Mouse (Mus musculus): ENCODE measurements around the gene Thtpa. TPM values are rescaled to one million over a fixed set of nuclear protein-coding genes. Genes with fewer than 3 reads are reported as not detected.

Gene Thtpa
- polyA plus RNA-seq, 1 experiment from 2014 or later: 11.8 TPM

GRCm38 (mm10) chr14:55063581-55064381 is 30.8 kb upstream of the Thtpa start:
- Histone ChIP-seq H3K9me3 (ENCODE audit: control insufficient read depth, low read length) (no peaks in the 10 kb centered on the region), H3K36me3 (ENCODE audit: control insufficient read depth, insufficient read depth, low read length) (no peaks in the 10 kb centered on the region), H3K27me3 (ENCODE audit: control insufficient read depth, insufficient read depth, low read length) (no peaks in the 10 kb centered on the region), H3K27ac (replicated peaks) (no peak overlapping the region), H3K4me1 (replicated peaks; ENCODE audit: control insufficient read depth, insufficient read depth) (0 out of 2 replicates have a peak, but pooled peaks cover 2% of the 10 kb centered on the region), H3K4me3 (ENCODE audit: low read depth, low read length) (no peak overlapping the region), H3K4me2 (replicated peaks; ENCODE audit: low read depth) (no peak overlapping the region), H3K9ac (ENCODE audit: low read length) (no peak overlapping the region)
- TF ChIP-seq CTCF (IDR thresholded peaks at IDR 0.05; ENCODE audit: low read depth) (no peak), EP300 (optimal IDR thresholded peaks at IDR 0.05) (no peak)
- whole genome bisulfite sequencing: 87% methylated on average over 21 of the region's 22 CpGs
- ATAC-seq (ENCODE audit: low FRiP score, low TSS enrichment) (no peak), DNase-seq (ENCODE audit: low spot score) (no peak)

- Histone ChIP-seq H3K9me3 (ENCODE audit: control insufficient read depth, low read length) (no peaks in the 10 kb centered on the region), H3K27me3 (ENCODE audit: control insufficient read depth, insufficient read depth, low read length) (no peaks in the 10 kb centered on the region), H3K36me3 (ENCODE audit: control insufficient read depth, insufficient read depth, low read length) (no peaks in the 10 kb centered on the region), H3K4me2 (replicated peaks; ENCODE audit: low read depth) (no peak overlapping the region), H3K9ac (ENCODE audit: low read length) (no peak overlapping the region), H3K4me3 (ENCODE audit: low read depth, low read length) (no peak overlapping the region), H3K4me1 (replicated peaks; ENCODE audit: control insufficient read depth, insufficient read depth) (no peaks in the 10 kb centered on the region), H3K27ac (replicated peaks) (no peak overlapping the region)
- no peak for DNase-seq (ENCODE audit: low spot score)
- no peak for ATAC-seq (ENCODE audit: low FRiP score, low TSS enrichment)
- no peak for TF ChIP-seq CTCF (IDR thresholded peaks at IDR 0.05; ENCODE audit: low read depth)
- TF ChIP-seq EP300 (optimal IDR thresholded peaks at IDR 0.05): no peak
- WGBS: 84% methylated on average over 35 of the region's 35 CpGs
These were observed 29.9 kb upstream of the Thtpa start for GRCm38 (mm10) chr14:55064481-55065370.

- no peak overlapping the region for H3K9ac ChIP-seq (ENCODE audit: low read length)
- no peak for TF ChIP-seq EP300 (optimal IDR thresholded peaks at IDR 0.05)
- TF ChIP-seq CTCF (IDR thresholded peaks at IDR 0.05; ENCODE audit: low read depth): no peak
- 88% methylated on average over 13 of the region's 13 CpGs for WGBS
- H3K36me3 ChIP-seq (ENCODE audit: control insufficient read depth, insufficient read depth, low read length): no peaks in the 10 kb centered on the region
- H3K4me1 ChIP-seq (replicated peaks; ENCODE audit: control insufficient read depth, insufficient read depth): no peaks in the 10 kb centered on the region
- no peaks in the 10 kb centered on the region for H3K27me3 ChIP-seq (ENCODE audit: control insufficient read depth, insufficient read depth, low read length)
- H3K4me3 ChIP-seq (ENCODE audit: low read depth, low read length): no peak overlapping the region
- ATAC-seq (ENCODE audit: low FRiP score, low TSS enrichment) (no peak), DNase-seq (ENCODE audit: low spot score) (no peak)
- H3K27ac ChIP-seq (replicated peaks): no peak overlapping the region
- H3K4me2 ChIP-seq (replicated peaks; ENCODE audit: low read depth): no peak overlapping the region
- no peaks in the 10 kb centered on the region for H3K9me3 ChIP-seq (ENCODE audit: control insufficient read depth, low read length)
These were observed 29.2 kb upstream of the Thtpa start for GRCm38 (mm10) chr14:55065391-55065790.

GRCm38 (mm10) chr14:55066042-55066441 is 28.5 kb upstream of the Thtpa start:
- 89% methylated on average over 8 of the region's 8 CpGs for WGBS
- DNase-seq (ENCODE audit: low spot score): no peak
- ATAC-seq (ENCODE audit: low FRiP score, low TSS enrichment): no peak
- no peaks in the 10 kb centered on the region for H3K4me1 ChIP-seq (replicated peaks; ENCODE audit: control insufficient read depth, insufficient read depth)
- no peak overlapping the region for H3K4me2 ChIP-seq (replicated peaks; ENCODE audit: low read depth)
- no peak overlapping the region for H3K9ac ChIP-seq (ENCODE audit: low read length)
- no peaks in the 10 kb centered on the region for H3K9me3 ChIP-seq (ENCODE audit: control insufficient read depth, low read length)
- no peaks in the 10 kb centered on the region for H3K27me3 ChIP-seq (ENCODE audit: control insufficient read depth, insufficient read depth, low read length)
- no peak overlapping the region for H3K4me3 ChIP-seq (ENCODE audit: low read depth, low read length)
- no peaks in the 10 kb centered on the region for H3K36me3 ChIP-seq (ENCODE audit: control insufficient read depth, insufficient read depth, low read length)
- H3K27ac ChIP-seq (replicated peaks): no peak overlapping the region
- no peak for TF ChIP-seq CTCF (IDR thresholded peaks at IDR 0.05; ENCODE audit: low read depth)
- TF ChIP-seq EP300 (optimal IDR thresholded peaks at IDR 0.05): no peak

GRCm38 (mm10) chr14:55071756-55072155 is 22.8 kb upstream of the Thtpa start:
- H3K9me3 ChIP-seq (ENCODE audit: control insufficient read depth, low read length): no peaks in the 10 kb centered on the region
- H3K27me3 ChIP-seq (ENCODE audit: control insufficient read depth, insufficient read depth, low read length): no peaks in the 10 kb centered on the region
- no peaks in the 10 kb centered on the region for H3K36me3 ChIP-seq (ENCODE audit: control insufficient read depth, insufficient read depth, low read length)
- peak; percentile 60 for DNase-seq (ENCODE audit: low spot score)
- TF ChIP-seq CTCF (IDR thresholded peaks at IDR 0.05; ENCODE audit: low read depth): no peak
- no peak for TF ChIP-seq EP300 (optimal IDR thresholded peaks at IDR 0.05)
- WGBS: 31% methylated on average over 19 of the region's 19 CpGs
- H3K4me2 ChIP-seq (replicated peaks; ENCODE audit: low read depth): peak overlapping the region; percentile 35
- H3K27ac ChIP-seq (replicated peaks): no peak overlapping the region
- no peaks in the 10 kb centered on the region for H3K4me1 ChIP-seq (replicated peaks; ENCODE audit: control insufficient read depth, insufficient read depth)
- ATAC-seq (ENCODE audit: low FRiP score, low TSS enrichment): 0 out of 2 replicates have a peak, but pooled peaks have one; percentile 41
- 0 out of 2 replicates have a peak overlapping the region, but pooled peaks have one; percentile 2 for H3K4me3 ChIP-seq (ENCODE audit: low read depth, low read length)
- H3K9ac ChIP-seq (ENCODE audit: low read length): no peak overlapping the region

All from stomach, postnatal 0 days (tissue).